Mouse (Mus musculus): Measurements from ENCODE around the gene Ltbp2. TPM values are rescaled to one million over a fixed set of nuclear protein-coding genes. Genes with fewer than 3 reads are reported as not detected.
A peak's percentile ranks its signal among the peaks of the same experiment; 100 is the strongest.

The Ltbp2 gene
- total RNA-seq, 2 experiments from 2014 or later, result 2.8 to 3.3 TPM

GRCm38 (mm10) chr12:84765506-84765905 is 110.8 kb downstream of the Ltbp2 start:
- DNase-seq (ENCODE audit: low spot score in 2 of 2), result no peak

- no peak for DNase-seq (ENCODE audit: low spot score in 2 of 2)
These were observed 111.6 kb downstream of the Ltbp2 start for GRCm38 (mm10) chr12:84764756-84765155.

GRCm38 (mm10) chr12:84763577-84764218 is 112.6 kb downstream of the Ltbp2 start:
- DNase-seq (ENCODE audit: low spot score in 2 of 2), result no peak

GRCm38 (mm10) chr12:84762532-84762931 is 113.8 kb downstream of the Ltbp2 start:
- no peak for DNase-seq (ENCODE audit: low spot score in 2 of 2)

GRCm38 (mm10) chr12:84759063-84759462 is 117.3 kb downstream of the Ltbp2 start:
- DNase-seq (ENCODE audit: low spot score in 2 of 2), result no peak

GRCm38 (mm10) chr12:84756016-84756415 is 120.3 kb downstream of the Ltbp2 start:
- no peak for DNase-seq (ENCODE audit: low spot score in 2 of 2)

- DNase-seq (ENCODE audit: low spot score in 2 of 2), result peak; percentile 48 to 50
These were observed 121.2 kb downstream of the Ltbp2 start for GRCm38 (mm10) chr12:84755008-84755695.

GRCm38 (mm10) chr12:84752131-84752977 is 124.0 kb downstream of the Ltbp2 start:
- peak in 1 of 2 experiments; percentile 32 for DNase-seq (ENCODE audit: low spot score in 2 of 2)

GRCm38 (mm10) chr12:84750661-84751060 is 125.7 kb downstream of the Ltbp2 start:
- DNase-seq (ENCODE audit: low spot score in 2 of 2), result peak; percentile 53 to 71

- DNase-seq (ENCODE audit: low spot score in 2 of 2), result no peak
These were observed 128.2 kb downstream of the Ltbp2 start for GRCm38 (mm10) chr12:84748134-84748533.

GRCm38 (mm10) chr12:84745700-84746099 is 130.6 kb downstream of the Ltbp2 start:
- no peak for DNase-seq (ENCODE audit: low spot score in 2 of 2)

- DNase-seq (ENCODE audit: low spot score in 2 of 2), result no peak
These were observed 132.8 kb downstream of the Ltbp2 start for GRCm38 (mm10) chr12:84743496-84743895.

- DNase-seq (ENCODE audit: low spot score in 2 of 2), result no peak
These were observed 143.0 kb downstream of the Ltbp2 start for GRCm38 (mm10) chr12:84733366-84733765.

Other genes starting within 250 kb of the Ltbp2 start
- gene Vrtn, start 235.5 kb downstream of the Ltbp2 start, total RNA-seq (2021), result not detected
- gene Syndig1l, start 177.7 kb downstream of the Ltbp2 start, total RNA-seq (2021), result not detected
- gene Npc2, start 103.4 kb downstream of the Ltbp2 start, total RNA-seq (2021), result 10 to 100 TPM; 40.4 to 44.1 TPM
- gene Isca2, start 103.3 kb downstream of the Ltbp2 start, total RNA-seq (2021), result 10 to 100 TPM; 43.8 to 46.5 TPM
- 10 to 100 TPM; 41.5 to 51.8 TPM for gene Fcf1, start 94.4 kb upstream of the Ltbp2 start, total RNA-seq (2021)
- 10 to 100 TPM; 19.4 to 20.6 TPM for gene Arel1, start 94.4 kb upstream of the Ltbp2 start, total RNA-seq (2021)
- gene Ylpm1, start 119.8 kb upstream of the Ltbp2 start, total RNA-seq (2021), result 10 to 100 TPM; 38.7 to 46.6 TPM
- 1 to 10 TPM; 3.2 to 4.7 TPM for gene Prox2, start 234.2 kb upstream of the Ltbp2 start, total RNA-seq (2021)
- gene Dlst, start 234.3 kb upstream of the Ltbp2 start, total RNA-seq (2021), result 100 to 1,000 TPM; 248 to 258 TPM